13 mouse cellular contexts compared by ENCODE assay signal in genomic region chr2:28698566-28698965, GRCm38 (mm10). TPM values are rescaled to one million over a fixed set of nuclear protein-coding genes. Genes with fewer than 3 reads are reported as not detected.
A peak's percentile ranks its signal among the peaks of the same experiment; 100 is the strongest.
DNase-seq lines count a peak whose midpoint lies in the region; ATAC-seq and TF ChIP-seq lines count a peak whose summit lies in the region.
"Had no signal": no experiment of that assay in that cellular context is flagged by ENCODE, and none has a peak within 500 bp of the region (broad histone marks: within the 10 kb centered on the region; RNA-seq: fewer than 3 reads in every experiment).

No protein-coding gene starts in this region.

- no peak for TF ChIP-seq CTCF in thymus, adult 2 months (IDR thresholded peaks at IDR 0.05; ENCODE audit: borderline replicate concordance, control insufficient read depth, extremely low read depth, insufficient read depth, low read length, poor library complexity)

- H3K27ac ChIP-seq in heart, embryonic 12.5 days (ENCODE audit: poor library complexity, severe bottlenecking): no peak overlapping the region
- H3K27ac ChIP-seq in thymus, adult 2 months (ENCODE audit: control insufficient read depth, insufficient read depth, low read length): no peak overlapping the region; the same call in 1 of the 2 replicates
- peak overlapping the region; percentile 68; the same call in 1 of the 2 replicates for H3K27ac ChIP-seq in liver, embryonic 11.5 days (ENCODE audit: low read depth, low read length)

- peaks cover 13% of the 10 kb centered on the region; the same call in 1 of the 2 replicates for H3K27me3 ChIP-seq in heart, embryonic 12.5 days (replicated peaks)
- no peaks in the 10 kb centered on the region; the same call in 1 of the 2 replicates for H3K27me3 ChIP-seq in thymus, adult 2 months (ENCODE audit: control insufficient read depth, insufficient read depth, low read length)
- no peaks in the 10 kb centered on the region for H3K27me3 ChIP-seq in liver, embryonic 11.5 days (replicated peaks; ENCODE audit: control insufficient read depth, insufficient read depth, low read length)

- intact Hi-C loops in heart, postnatal 10 days (cut with DNase I): no loop called here

- peaks cover 10% of the 10 kb centered on the region for H3K4me1 ChIP-seq in heart, embryonic 12.5 days (replicated peaks)
- H3K4me1 ChIP-seq in thymus, adult 2 months (replicated peaks; ENCODE audit: control insufficient read depth, insufficient read depth, low read length): peaks cover 27% of the 10 kb centered on the region
- peaks cover 38% of the 10 kb centered on the region for H3K4me1 ChIP-seq in liver, embryonic 11.5 days (replicated peaks; ENCODE audit: control insufficient read depth, insufficient read depth, low read length)

- no peak overlapping the region for H3K4me3 ChIP-seq in heart, embryonic 12.5 days
- H3K4me3 ChIP-seq in thymus, adult 2 months (ENCODE audit: control insufficient read depth, insufficient read depth, low read length): no peak overlapping the region
- no peak overlapping the region for H3K4me3 ChIP-seq in liver, embryonic 11.5 days (ENCODE audit: low read depth, low read length)

- TF ChIP-seq POLR2A in thymus, adult 2 months (IDR thresholded peaks at IDR 0.05; ENCODE audit: control insufficient read depth, extremely low read depth, insufficient read depth, low read length, poor library complexity): no peak

- DNase-seq in heart, postnatal 10 days: no peak
- peak; percentile 6 for DNase-seq in thymus, adult 2 months
- DNase-seq in thymus, postnatal 36 days: no peak
- DNase-seq in liver, embryonic 11.5 days (ENCODE audit: low spot score): no peak
- DNase-seq in natural killer cell, adult 2 months (ENCODE audit: low spot score in 2 of 2): peak; percentile 12 to 16
- no peak for DNase-seq in layer of hippocampus, adult 8-10 months (ENCODE audit: low spot score in 2 of 2)
- DNase-seq: cerebellum, postnatal 14 days; gastrocnemius, postnatal 14 days; kidney, adult 11 months; right cerebral cortex, adult 18-20 months had no signal

- WGBS in heart, embryonic 12.5 days: 69% methylated on average over 5 of the region's 5 CpGs
- WGBS in thymus, adult 2 months: 8% methylated on average over 5 of the region's 5 CpGs
- 51% methylated on average over 5 of the region's 5 CpGs for WGBS in liver, embryonic 11.5 days

- H3K9ac ChIP-seq in heart, embryonic 12.5 days: no peak overlapping the region
- H3K9ac ChIP-seq in liver, embryonic 11.5 days (ENCODE audit: low read depth, low read length): no peak overlapping the region

- peak overlapping the region; percentile 91; the same call in 1 of the 2 replicates for H3K4me2 ChIP-seq in heart, embryonic 12.5 days
- peak overlapping the region; percentile 95 for H3K4me2 ChIP-seq in liver, embryonic 11.5 days

- H3K9me3 ChIP-seq in heart, embryonic 12.5 days (replicated peaks): no peaks in the 10 kb centered on the region
- H3K9me3 ChIP-seq in liver, embryonic 11.5 days (ENCODE audit: control insufficient read depth, low read length): no peaks in the 10 kb centered on the region
- H3K9me3 ChIP-seq: midbrain, embryonic 10.5 days had no signal

- no peaks in the 10 kb centered on the region for H3K36me3 ChIP-seq in heart, embryonic 12.5 days
- no peaks in the 10 kb centered on the region for H3K36me3 ChIP-seq in thymus, adult 2 months (ENCODE audit: control insufficient read depth, insufficient read depth, low read length)
- no peaks in the 10 kb centered on the region for H3K36me3 ChIP-seq in liver, embryonic 11.5 days (ENCODE audit: control insufficient read depth, insufficient read depth, low read length)
- H3K36me3 ChIP-seq: midbrain, embryonic 10.5 days had no signal

- ATAC-seq in heart, embryonic 12.5 days (ENCODE audit: insufficient number of reproducible peaks, low FRiP score): no peak
- no peak for ATAC-seq in liver, embryonic 11.5 days (replicated peaks; ENCODE audit: low FRiP score)
- no peak for ATAC-seq in inflammation-experienced regulatory T-cells, adult 6 months

RNA-seq across cellular contexts. Expression of gene Spaca9, which starts 1.0 kb away (rescaled TPM):
- 1.2 and 2.2 TPM in 2 replicates for polyA plus RNA-seq in heart, embryonic 12.5 days (2016; fragmentation: Nextera tagmentation; extraction: Ambion mirVana)
- not detected for total RNA-seq in heart, postnatal 10 days (2021)
- 1.6 and 2.5 TPM in 2 replicates for polyA plus RNA-seq in thymus, adult 2 months (2012; rRNA removed)
- 3.5 and 4.4 TPM in 2 replicates for polyA plus RNA-seq in liver, embryonic 11.5 days (2014; fragmentation: Nextera tagmentation; extraction: Ambion mirVana)
- 1 to 10 TPM in 1 of 3 experiments, not detected in 2; 1.1 TPM for polyA plus RNA-seq in inflammation-experienced regulatory T-cells, adult 6 months (2017; shearing (Covaris generic))
- 1 to 10 TPM in 2 of 4 experiments, not detected in 2; 1.0 to 1.6 TPM for total RNA-seq in layer of hippocampus, adult 8-10 months (2022)
- total RNA-seq: gastrocnemius, postnatal 14 days had no signal

RNA-seq across cellular contexts. Expression of gene Ak8, which starts 1.4 kb away (rescaled TPM):
- 0.42 and 0.51 TPM in 2 replicates for polyA plus RNA-seq in heart, embryonic 12.5 days (2016; fragmentation: Nextera tagmentation; extraction: Ambion mirVana)
- total RNA-seq in heart, postnatal 10 days (2021): not detected
- polyA plus RNA-seq in thymus, adult 2 months (2012; rRNA removed): 0.75 and 0.89 TPM in 2 replicates
- polyA plus RNA-seq in liver, embryonic 11.5 days (2014; fragmentation: Nextera tagmentation; extraction: Ambion mirVana): 0.38 and 0.69 TPM in 2 replicates
- polyA plus RNA-seq in inflammation-experienced regulatory T-cells, adult 6 months (2017; shearing (Covaris generic)): not detected
- total RNA-seq in layer of hippocampus, adult 8-10 months (2022): 1 to 10 TPM in 3 of 4 experiments, under 1 TPM in 1; 0.82 to 2.4 (median 1.8) TPM
- total RNA-seq: gastrocnemius, postnatal 14 days had no signal

RNA-seq across cellular contexts. Expression of gene Tsc1, which starts 57.5 kb away (rescaled TPM):
- polyA plus RNA-seq in heart, embryonic 12.5 days (2016; fragmentation: Nextera tagmentation; extraction: Ambion mirVana): 16.7 and 17.6 TPM in 2 replicates
- total RNA-seq in heart, postnatal 10 days (2021): 10 to 100 TPM; 16.4 to 19.8 TPM
- polyA plus RNA-seq in thymus, adult 2 months (2012; rRNA removed): 24.7 and 25.3 TPM in 2 replicates
- 20.7 and 21.3 TPM in 2 replicates for polyA plus RNA-seq in liver, embryonic 11.5 days (2014; fragmentation: Nextera tagmentation; extraction: Ambion mirVana)
- polyA plus RNA-seq in inflammation-experienced regulatory T-cells, adult 6 months (2017; shearing (Covaris generic)): 10 to 100 TPM; 11.8 to 24.1 (median 20.5) TPM
- total RNA-seq in layer of hippocampus, adult 8-10 months (2022): 10 to 100 TPM; 42.0 to 55.4 (median 49.8) TPM

Comparison
In these comparisons a context has a peak if more than half of its experiments do, and no peak if none do; other contexts are left out.
1. DNase-seq: peak in thymus, adult 2 months (single experiment) and natural killer cell, adult 2 months (2 of 2); none in heart, postnatal 10 days (0 of 2), thymus, postnatal 36 days (0 of 2), liver, embryonic 11.5 days (single experiment) and layer of hippocampus, adult 8-10 months (0 of 2).